Mouse (Mus musculus): ENCODE data around the gene Pou1f1. TPM values are rescaled to one million over a fixed set of nuclear protein-coding genes. Genes with fewer than 3 reads are reported as not detected.

Gene Pou1f1
- total RNA-seq (2014; rRNA removed; ENCODE audit: low replicate concordance) (not detected in 2 replicates), polyA plus RNA-seq (2015; fragmentation: Nextera tagmentation; extraction: Ambion mirVana) (not detected in 2 replicates)

- DNase-seq (ENCODE audit: low spot score): no peak
- 73% methylated on average over 6 of the region's 6 CpGs for WGBS
- Histone ChIP-seq H3K36me3 (replicated peaks; ENCODE audit: control insufficient read depth, insufficient read depth, low read length) (no peaks in the 10 kb centered on the region), H3K27me3 (ENCODE audit: control insufficient read depth, insufficient read depth, low read length) (no peaks in the 10 kb centered on the region), H3K4me2 (ENCODE audit: low read depth, low read length) (no peak within 1 kb of the TSS), H3K27ac (ENCODE audit: low read depth) (no peak within 1 kb of the TSS), H3K9ac (replicated peaks; ENCODE audit: low read depth, low read length) (no peak within 1 kb of the TSS), H3K4me3 (ENCODE audit: low read depth, low read length) (no peak within 1 kb of the TSS), H3K9me3 (replicated peaks; ENCODE audit: control insufficient read depth, low read length) (no peaks in the 10 kb centered on the region), H3K4me1 (ENCODE audit: control insufficient read depth, insufficient read depth) (no peaks in the 10 kb centered on the region)
- no peak for ATAC-seq (ENCODE audit: insufficient read depth, low read depth)
- TF ChIP-seq EP300 (IDR thresholded peaks at IDR 0.05; ENCODE audit: low read depth) (no peak), CTCF (IDR thresholded peaks at IDR 0.05; ENCODE audit: low read depth) (no peak)
Observed at GRCm38 (mm10) chr16:65520211-65520610, at the start of gene Pou1f1. Pou1f1 (plus strand) TSS chr16:65520511.

GRCm38 (mm10) chr16:65470650-65471049 lies 49.7 kb upstream of the Pou1f1 start:
- no peak for DNase-seq (ENCODE audit: low spot score)
- H3K36me3 ChIP-seq (replicated peaks; ENCODE audit: control insufficient read depth, insufficient read depth, low read length): no peaks in the 10 kb centered on the region
- no peaks in the 10 kb centered on the region for H3K27me3 ChIP-seq (ENCODE audit: control insufficient read depth, insufficient read depth, low read length)
- H3K9me3 ChIP-seq (replicated peaks; ENCODE audit: control insufficient read depth, low read length): no peaks in the 10 kb centered on the region
- no peak overlapping the region for H3K9ac ChIP-seq (replicated peaks; ENCODE audit: low read depth, low read length)
- ATAC-seq (ENCODE audit: insufficient read depth, low read depth): no peak
- TF ChIP-seq CTCF (IDR thresholded peaks at IDR 0.05; ENCODE audit: low read depth) (no peak), EP300 (IDR thresholded peaks at IDR 0.05; ENCODE audit: low read depth) (no peak)
- 63% methylated on average over 4 of the region's 4 CpGs for WGBS
- no peak overlapping the region for H3K4me3 ChIP-seq (ENCODE audit: low read depth, low read length)
- no peak overlapping the region for H3K4me2 ChIP-seq (ENCODE audit: low read depth, low read length)
- H3K27ac ChIP-seq (ENCODE audit: low read depth): no peak overlapping the region
- H3K4me1 ChIP-seq (ENCODE audit: control insufficient read depth, insufficient read depth): no peaks in the 10 kb centered on the region

- Histone ChIP-seq H3K4me2 (ENCODE audit: low read depth, low read length) (no peak overlapping the region), H3K9ac (replicated peaks; ENCODE audit: low read depth, low read length) (no peak overlapping the region), H3K9me3 (replicated peaks; ENCODE audit: control insufficient read depth, low read length) (no peaks in the 10 kb centered on the region), H3K36me3 (replicated peaks; ENCODE audit: control insufficient read depth, insufficient read depth, low read length) (no peaks in the 10 kb centered on the region), H3K4me3 (ENCODE audit: low read depth, low read length) (no peak overlapping the region), H3K27me3 (ENCODE audit: control insufficient read depth, insufficient read depth, low read length) (no peaks in the 10 kb centered on the region), H3K4me1 (ENCODE audit: control insufficient read depth, insufficient read depth) (no peaks in the 10 kb centered on the region), H3K27ac (ENCODE audit: low read depth) (no peak overlapping the region)
- DNase-seq (ENCODE audit: low spot score): peak; percentile 31
- TF ChIP-seq EP300 (IDR thresholded peaks at IDR 0.05; ENCODE audit: low read depth) (no peak), CTCF (IDR thresholded peaks at IDR 0.05; ENCODE audit: low read depth) (peak; percentile 76)
- 15% methylated on average over 5 of the region's 5 CpGs for WGBS
- ATAC-seq (ENCODE audit: insufficient read depth, low read depth): no peak
Observed at GRCm38 (mm10) chr16:65472472-65473001, 47.8 kb upstream of the Pou1f1 start.

GRCm38 (mm10) chr16:65485726-65486125 lies 34.6 kb upstream of the Pou1f1 start:
- Histone ChIP-seq H3K9me3 (replicated peaks; ENCODE audit: control insufficient read depth, low read length) (no peaks in the 10 kb centered on the region), H3K9ac (replicated peaks; ENCODE audit: low read depth, low read length) (no peak overlapping the region), H3K4me2 (ENCODE audit: low read depth, low read length) (no peak overlapping the region), H3K36me3 (replicated peaks; ENCODE audit: control insufficient read depth, insufficient read depth, low read length) (no peaks in the 10 kb centered on the region), H3K4me3 (ENCODE audit: low read depth, low read length) (no peak overlapping the region), H3K27me3 (ENCODE audit: control insufficient read depth, insufficient read depth, low read length) (no peaks in the 10 kb centered on the region), H3K27ac (ENCODE audit: low read depth) (no peak overlapping the region), H3K4me1 (ENCODE audit: control insufficient read depth, insufficient read depth) (no peaks in the 10 kb centered on the region)
- 78% methylated on average over 6 of the region's 6 CpGs for WGBS
- TF ChIP-seq EP300 (IDR thresholded peaks at IDR 0.05; ENCODE audit: low read depth) (no peak), CTCF (IDR thresholded peaks at IDR 0.05; ENCODE audit: low read depth) (no peak)
- DNase-seq (ENCODE audit: low spot score) (no peak), ATAC-seq (ENCODE audit: insufficient read depth, low read depth) (no peak)

- no peak for TF ChIP-seq EP300 (IDR thresholded peaks at IDR 0.05; ENCODE audit: low read depth)
- 56% methylated on average over 5 of the region's 5 CpGs for WGBS
- Histone ChIP-seq H3K27ac (ENCODE audit: low read depth) (no peak overlapping the region), H3K4me3 (ENCODE audit: low read depth, low read length) (no peak overlapping the region), H3K36me3 (replicated peaks; ENCODE audit: control insufficient read depth, insufficient read depth, low read length) (no peaks in the 10 kb centered on the region), H3K4me2 (ENCODE audit: low read depth, low read length) (no peak overlapping the region), H3K4me1 (ENCODE audit: control insufficient read depth, insufficient read depth) (no peaks in the 10 kb centered on the region), H3K27me3 (ENCODE audit: control insufficient read depth, insufficient read depth, low read length) (no peaks in the 10 kb centered on the region), H3K9me3 (replicated peaks; ENCODE audit: control insufficient read depth, low read length) (no peaks in the 10 kb centered on the region), H3K9ac (replicated peaks; ENCODE audit: low read depth, low read length) (no peak overlapping the region)
- ATAC-seq (ENCODE audit: insufficient read depth, low read depth) (no peak), DNase-seq (ENCODE audit: low spot score) (no peak)
Observed at GRCm38 (mm10) chr16:65496030-65496429, 24.3 kb upstream of the Pou1f1 start.

- H3K27me3 ChIP-seq (ENCODE audit: control insufficient read depth, insufficient read depth, low read length): no peaks in the 10 kb centered on the region
- no peaks in the 10 kb centered on the region for H3K9me3 ChIP-seq (replicated peaks; ENCODE audit: control insufficient read depth, low read length)
- H3K4me2 ChIP-seq (ENCODE audit: low read depth, low read length): no peak overlapping the region
- H3K9ac ChIP-seq (replicated peaks; ENCODE audit: low read depth, low read length): no peak overlapping the region
- DNase-seq (ENCODE audit: low spot score) (peak; percentile 59), ATAC-seq (ENCODE audit: insufficient read depth, low read depth) (no peak)
- H3K27ac ChIP-seq (ENCODE audit: low read depth): no peak overlapping the region
- no peak overlapping the region for H3K4me3 ChIP-seq (ENCODE audit: low read depth, low read length)
- H3K36me3 ChIP-seq (replicated peaks; ENCODE audit: control insufficient read depth, insufficient read depth, low read length): no peaks in the 10 kb centered on the region
- TF ChIP-seq EP300 (IDR thresholded peaks at IDR 0.05; ENCODE audit: low read depth) (no peak), CTCF (IDR thresholded peaks at IDR 0.05; ENCODE audit: low read depth) (peak; percentile 69)
- 34% methylated on average over 2 of the region's 2 CpGs for WGBS
- H3K4me1 ChIP-seq (ENCODE audit: control insufficient read depth, insufficient read depth): no peaks in the 10 kb centered on the region
Observed at GRCm38 (mm10) chr16:65497049-65497448, 23.3 kb upstream of the Pou1f1 start.
